Mouse (Mus musculus): ENCODE data around the gene Btbd35f23. TPM values are rescaled to one million over a fixed set of nuclear protein-coding genes. Genes with fewer than 3 reads are reported as not detected.
"Not testable (repeated sequence)": the region's sequence is repeated elsewhere in the genome, so short reads cannot be mapped to it uniquely, and the experiment has no call there.

Gene Btbd35f23
- total RNA-seq (2012; rRNA removed) = not detected in 2 replicates

DNA sequence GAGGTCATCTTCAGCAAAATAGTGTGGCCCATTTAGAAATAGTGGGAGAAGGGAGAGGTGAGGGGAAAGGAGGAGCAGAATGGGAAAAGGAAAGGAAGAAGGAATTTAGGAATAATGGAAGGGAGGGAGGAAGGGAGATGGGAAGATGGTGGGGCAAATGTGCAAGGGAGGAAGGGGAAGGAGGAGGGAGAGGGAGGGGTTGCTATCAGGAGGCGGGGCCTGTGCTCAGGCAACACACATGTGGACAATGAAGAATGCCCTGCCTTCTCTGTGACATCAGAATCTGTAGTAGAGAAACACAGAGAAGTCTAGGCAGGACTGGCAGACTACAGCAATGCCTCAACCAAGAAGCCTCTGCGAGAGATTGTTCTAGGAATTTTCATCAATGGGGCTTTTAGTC is at the start of gene Btbd35f23:
TSS of gene Btbd35f23 (plus strand) at position 301 of the 400 bp plus-strand sequence.
- H3K4me1 ChIP-seq (ENCODE audit: control insufficient read depth in 2 of 2, insufficient read depth in 2 of 2, low read length in 2 of 2, poor library complexity in 1 of 2); H3K9ac ChIP-seq (ENCODE audit: insufficient read depth, low read depth, low read length, poor library complexity, severe bottlenecking); H3K9me3 ChIP-seq (ENCODE audit: control insufficient read depth, insufficient read depth, low read depth, low read length); H3K4me3 ChIP-seq (ENCODE audit: insufficient read depth in 1 of 2, low read depth in 1 of 2, low read length in 2 of 2, poor library complexity in 1 of 2, severe bottlenecking in 1 of 2); H3K27ac ChIP-seq (ENCODE audit: insufficient read depth, low read depth, low read length, poor library complexity, severe bottlenecking); in situ Hi-C loops (cut with MboI; ENCODE audit: low sequenced_read_pairs in 2 of 2, unreplicated experiment in 2 of 2); H3K36me3 ChIP-seq (ENCODE audit: control insufficient read depth, insufficient read depth, low read length, poor library complexity, severe bottlenecking); DNase-seq (ENCODE audit: low read depth, low spot score): not testable (repeated sequence)

Other genes starting within 250 kb of the Btbd35f23 start
- not detected in 2 replicates for gene Btbd35f24, start 119.0 kb downstream of the Btbd35f23 start, total RNA-seq (2012; rRNA removed)